ENCODE assay signal across 13 mouse cellular contexts in genomic region chr2:114611576-114611975, GRCm38 (mm10). TPM values are rescaled to one million over a fixed set of nuclear protein-coding genes. Genes with fewer than 3 reads are reported as not detected.
A peak's percentile ranks its signal among the peaks of the same experiment; 100 is the strongest.
DNase-seq lines count a peak whose midpoint lies in the region; ATAC-seq and TF ChIP-seq lines count a peak whose summit lies in the region.
"Had no signal": no experiment of that assay in that cellular context is flagged by ENCODE, and none has a peak within 500 bp of the region (broad histone marks: within the 10 kb centered on the region; RNA-seq: fewer than 3 reads in every experiment).

No protein-coding gene starts in this region.

- no peaks in the 10 kb centered on the region for H3K27me3 ChIP-seq in forebrain, embryonic 12.5 days
- no peaks in the 10 kb centered on the region for H3K27me3 ChIP-seq in forebrain, postnatal 0 days (ENCODE audit: insufficient read depth, low read length)
- H3K27me3 ChIP-seq in forebrain, embryonic 16.5 days (replicated peaks; ENCODE audit: control insufficient read depth, insufficient read depth, low read length), result no peaks in the 10 kb centered on the region
- no peaks in the 10 kb centered on the region for H3K27me3 ChIP-seq in midbrain, embryonic 14.5 days (ENCODE audit: control insufficient read depth, insufficient read depth, low read length)
- no peaks in the 10 kb centered on the region for H3K27me3 ChIP-seq in intestine, embryonic 16.5 days (replicated peaks; ENCODE audit: control insufficient read depth, insufficient read depth, low read length)
- H3K27me3 ChIP-seq: embryonic facial prominence, embryonic 13.5 days; liver, embryonic 15.5 days had no signal

- peaks cover 10% of the 10 kb centered on the region for H3K4me1 ChIP-seq in forebrain, embryonic 12.5 days
- H3K4me1 ChIP-seq in forebrain, postnatal 0 days (ENCODE audit: insufficient read depth), result 0 out of 2 replicates have a peak, but pooled peaks cover 3% of the 10 kb centered on the region
- H3K4me1 ChIP-seq in forebrain, embryonic 16.5 days (replicated peaks; ENCODE audit: control insufficient read depth, insufficient read depth, low read length), result peaks cover 3% of the 10 kb centered on the region; the same call in 1 of the 2 replicates
- H3K4me1 ChIP-seq in midbrain, embryonic 14.5 days (ENCODE audit: control insufficient read depth, insufficient read depth, low read length), result peaks cover 8% of the 10 kb centered on the region; the same call in 1 of the 2 replicates
- no peaks in the 10 kb centered on the region for H3K4me1 ChIP-seq in intestine, embryonic 16.5 days (ENCODE audit: control insufficient read depth, insufficient read depth, low read length)
- H3K4me1 ChIP-seq: liver, embryonic 15.5 days had no signal

- H3K36me3 ChIP-seq in forebrain, embryonic 12.5 days (replicated peaks), result no peaks in the 10 kb centered on the region
- H3K36me3 ChIP-seq in forebrain, postnatal 0 days (ENCODE audit: insufficient read depth), result no peaks in the 10 kb centered on the region
- no peaks in the 10 kb centered on the region for H3K36me3 ChIP-seq in forebrain, embryonic 16.5 days (ENCODE audit: control insufficient read depth, insufficient read depth)
- no peaks in the 10 kb centered on the region for H3K36me3 ChIP-seq in midbrain, embryonic 14.5 days (ENCODE audit: control insufficient read depth, insufficient read depth, low read length)
- H3K36me3 ChIP-seq in intestine, embryonic 16.5 days (ENCODE audit: control insufficient read depth, insufficient read depth, low read length), result no peaks in the 10 kb centered on the region
- H3K36me3 ChIP-seq: embryonic facial prominence, embryonic 13.5 days; liver, embryonic 15.5 days had no signal

- H3K9ac ChIP-seq in forebrain, embryonic 12.5 days, result no peak overlapping the region
- no peak overlapping the region for H3K9ac ChIP-seq in forebrain, postnatal 0 days
- H3K9ac ChIP-seq in forebrain, embryonic 16.5 days (replicated peaks; ENCODE audit: low read depth, low read length), result no peak overlapping the region
- no peak overlapping the region for H3K9ac ChIP-seq in midbrain, embryonic 14.5 days (replicated peaks; ENCODE audit: low read length)
- H3K9ac ChIP-seq in intestine, embryonic 16.5 days (ENCODE audit: low read depth, low read length), result no peak overlapping the region
- H3K9ac ChIP-seq: embryonic facial prominence, embryonic 13.5 days; liver, embryonic 15.5 days had no signal

- H3K9me3 ChIP-seq in forebrain, embryonic 12.5 days, result no peaks in the 10 kb centered on the region
- H3K9me3 ChIP-seq in forebrain, postnatal 0 days (ENCODE audit: low read length), result no peaks in the 10 kb centered on the region
- H3K9me3 ChIP-seq in forebrain, embryonic 16.5 days (ENCODE audit: control insufficient read depth, low read length), result no peaks in the 10 kb centered on the region
- no peaks in the 10 kb centered on the region for H3K9me3 ChIP-seq in midbrain, embryonic 14.5 days (ENCODE audit: control insufficient read depth, low read length)
- H3K9me3 ChIP-seq in intestine, embryonic 16.5 days (ENCODE audit: control insufficient read depth, low read length), result no peaks in the 10 kb centered on the region
- H3K9me3 ChIP-seq: embryonic facial prominence, embryonic 13.5 days; liver, embryonic 15.5 days had no signal

- no peak for DNase-seq in forebrain, postnatal 0 days
- peak; percentile 58 for DNase-seq in embryo, embryonic 10.5 days (ENCODE audit: low spot score)
- peak; percentile 62 for DNase-seq in midbrain, embryonic 14.5 days
- DNase-seq in natural killer cell, adult 2 months (ENCODE audit: low spot score in 2 of 2), result no peak
- no peak for DNase-seq in right cerebral cortex, postnatal 36 days (ENCODE audit: low spot score in 2 of 2)
- DNase-seq: cerebellum, adult 9-10 months; kidney, postnatal 14 days had no signal

- no peak for TF ChIP-seq CTCF in forebrain, postnatal 0 days (IDR thresholded peaks at IDR 0.05; ENCODE audit: low read depth)

- no peak overlapping the region for H3K4me3 ChIP-seq in forebrain, embryonic 12.5 days (replicated peaks)
- H3K4me3 ChIP-seq in forebrain, postnatal 0 days (ENCODE audit: low read depth, low read length), result no peak overlapping the region
- no peak overlapping the region for H3K4me3 ChIP-seq in forebrain, embryonic 16.5 days (replicated peaks; ENCODE audit: low read length)
- no peak overlapping the region for H3K4me3 ChIP-seq in midbrain, embryonic 14.5 days (replicated peaks; ENCODE audit: low read depth, low read length)
- no peak overlapping the region for H3K4me3 ChIP-seq in intestine, embryonic 16.5 days (ENCODE audit: low read length)
- H3K4me3 ChIP-seq: embryonic facial prominence, embryonic 13.5 days; liver, embryonic 15.5 days had no signal

- peak; percentile 63; the same call in 1 of the 2 replicates for ATAC-seq in forebrain, embryonic 12.5 days (ENCODE audit: low FRiP score)
- no peak; the same call in 1 of the 2 replicates for ATAC-seq in forebrain, postnatal 0 days
- peak; percentile 81 for ATAC-seq in forebrain, embryonic 16.5 days
- peak; percentile 48; the same call in 1 of the 2 replicates for ATAC-seq in midbrain, embryonic 14.5 days (ENCODE audit: low FRiP score, low TSS enrichment)
- ATAC-seq in intestine, embryonic 16.5 days, result no peak
- ATAC-seq: inflammation-experienced regulatory T-cells, adult 6 months had no signal

- H3K4me2 ChIP-seq in forebrain, embryonic 12.5 days, result no peak overlapping the region
- no peak overlapping the region for H3K4me2 ChIP-seq in forebrain, postnatal 0 days (ENCODE audit: low read depth)
- H3K4me2 ChIP-seq in forebrain, embryonic 16.5 days (ENCODE audit: low read length), result no peak overlapping the region
- no peak overlapping the region for H3K4me2 ChIP-seq in midbrain, embryonic 14.5 days (ENCODE audit: low read length)
- no peak overlapping the region for H3K4me2 ChIP-seq in intestine, embryonic 16.5 days (ENCODE audit: low read depth, low read length)
- H3K4me2 ChIP-seq: embryonic facial prominence, embryonic 13.5 days; liver, embryonic 15.5 days had no signal

- 14% methylated on average over 2 of the region's 2 CpGs for WGBS in forebrain, embryonic 12.5 days
- 39% methylated on average over 2 of the region's 2 CpGs for WGBS in forebrain, postnatal 0 days
- WGBS in forebrain, embryonic 16.5 days, result 17% methylated on average over 2 of the region's 2 CpGs
- 31% methylated on average over 2 of the region's 2 CpGs for WGBS in midbrain, embryonic 14.5 days
- 77% methylated on average over 2 of the region's 2 CpGs for WGBS in intestine, embryonic 16.5 days

- H3K27ac ChIP-seq in forebrain, embryonic 12.5 days, result no peak overlapping the region
- no peak overlapping the region for H3K27ac ChIP-seq in forebrain, postnatal 0 days (ENCODE audit: low read depth, low read length)
- H3K27ac ChIP-seq in forebrain, embryonic 16.5 days (ENCODE audit: low read length), result peak overlapping the region; percentile 23; the same call in 1 of the 2 replicates
- H3K27ac ChIP-seq in midbrain, embryonic 14.5 days (replicated peaks; ENCODE audit: low read depth, low read length), result no peak overlapping the region
- no peak overlapping the region for H3K27ac ChIP-seq in intestine, embryonic 16.5 days (ENCODE audit: low read length)
- H3K27ac ChIP-seq: embryonic facial prominence, embryonic 13.5 days; liver, embryonic 15.5 days had no signal

RNA-seq across cellular contexts. Expression of gene Dph6, which starts 43.2 kb away (rescaled TPM):
- 20.8 and 21.7 TPM in 2 replicates for polyA plus RNA-seq in forebrain, embryonic 12.5 days (2016; fragmentation: Nextera tagmentation; extraction: Ambion mirVana)
- 11.1 and 14.2 TPM in 2 replicates for total RNA-seq in forebrain, postnatal 0 days (2014; rRNA removed)
- polyA plus RNA-seq in forebrain, postnatal 0 days (2015; fragmentation: Nextera tagmentation; extraction: Ambion mirVana), result 9.5 and 13.9 TPM in 2 replicates
- 18.7 and 20.2 TPM in 2 replicates for polyA plus RNA-seq in forebrain, embryonic 16.5 days (2015; fragmentation: Nextera tagmentation; extraction: Ambion mirVana)
- polyA plus RNA-seq in midbrain, embryonic 14.5 days (2014; fragmentation: Nextera tagmentation; extraction: Ambion mirVana), result 13.5 and 14.0 TPM in 2 replicates
- 17.1 and 18.4 TPM in 2 replicates for polyA plus RNA-seq in intestine, embryonic 16.5 days (2015; fragmentation: Nextera tagmentation; extraction: Ambion mirVana)

Comparison
In these comparisons a context has a peak if more than half of its experiments do, and no peak if none do; other contexts are left out.
1. ATAC-seq: peak in forebrain, embryonic 12.5 days (single experiment), forebrain, embryonic 16.5 days (single experiment) and midbrain, embryonic 14.5 days (single experiment); none in forebrain, postnatal 0 days (single experiment) and intestine, embryonic 16.5 days (single experiment).
2. DNase-seq: peak in embryo, embryonic 10.5 days (single experiment) and midbrain, embryonic 14.5 days (single experiment); none in forebrain, postnatal 0 days (single experiment), natural killer cell, adult 2 months (0 of 2) and right cerebral cortex, postnatal 36 days (0 of 2).